Mouse (Mus musculus) liver, adult 2 months (tissue): ENCODE data around the gene Akap5.

Experiments used
- CTCF ChIP-seq: fragments of 200-500 bp; IDR thresholded peaks from 2 replicates; pipeline ENCODE4 v1.5.1; 2011; ENCODE audit warnings: low read depth, low read length, control low read depth
- POLR2A ChIP-seq: fragments of 200-500 bp; IDR thresholded peaks from 2 replicates; pipeline ENCODE4 v1.6.1; 2011; ENCODE audit warnings: low read length, control low read depth; ENCODE audit not compliant: insufficient read depth; ENCODE audit errors: extremely low read depth

DNA sequence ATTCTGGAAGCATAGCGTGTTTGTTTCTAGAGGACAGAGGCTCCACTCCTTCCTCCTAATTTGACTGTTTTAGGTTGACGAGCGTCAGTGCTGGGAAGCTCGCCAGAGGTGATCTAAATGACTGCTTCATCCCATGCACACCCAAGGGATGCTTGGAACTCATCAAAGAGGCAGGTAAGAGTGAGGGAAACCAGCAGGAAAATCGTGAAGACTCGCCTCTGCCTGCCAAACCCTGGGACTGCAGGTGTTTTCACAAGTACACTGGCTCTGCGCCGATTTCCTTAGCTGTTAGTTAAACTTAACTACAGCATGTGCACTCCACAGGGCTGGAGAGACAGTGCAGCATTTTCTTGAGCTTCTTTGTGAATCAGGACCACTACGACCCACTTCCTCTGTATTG lies 44.1 kb upstream of the Akap5 start:
- TF ChIP-seq POLR2A (no peak), CTCF (no peak)
